Mouse (Mus musculus) stomach, embryonic 14.5 days (tissue): Measurements from ENCODE around the gene Thbs1. TPM values are rescaled to one million over a fixed set of nuclear protein-coding genes. Genes with fewer than 3 reads are reported as not detected.

Experiments
- ATAC-seq: fragments of 200-750 bp; cut with Nextera tagmentation; 2 replicates; pipeline ENCODE4 v1.8.0; 2017; ENCODE audit warnings: low read depth, moderate TSS enrichment; ENCODE audit not compliant: insufficient number of reproducible peaks, insufficient read depth, low FRiP score
- H3K27ac ChIP-seq: fragments of 300-500 bp; sonication (generic); 2 replicates; pipeline ENCODE4 v1.5.1; 2014; ENCODE audit warnings: mild to moderate bottlenecking, low read length, moderate library complexity, mixed read lengths
- H3K27me3 ChIP-seq: fragments of 300-500 bp; sonication (generic); 2 replicates; pipeline ENCODE4 v1.6.1; 2014; ENCODE audit warnings: low read length, control low read depth, mixed read lengths; ENCODE audit not compliant: control insufficient read depth, insufficient read depth
- H3K36me3 ChIP-seq: fragments of 300-500 bp; sonication (generic); 2 replicates; pipeline ENCODE4 v1.6.1; 2014; ENCODE audit warnings: mild to moderate bottlenecking, control low read depth, low read length, moderate library complexity, mixed read lengths; ENCODE audit not compliant: control insufficient read depth, insufficient read depth
- H3K4me1 ChIP-seq: fragments of 300-500 bp; sonication (generic); 2 replicates; pipeline ENCODE4 v1.6.1; 2014; ENCODE audit warnings: low read length, control low read depth, mixed read lengths; ENCODE audit not compliant: control insufficient read depth, insufficient read depth
- H3K4me2 ChIP-seq: fragments of 300-500 bp; sonication (generic); replicated peaks from 2 replicates; pipeline ENCODE4 v1.6.1; 2014; ENCODE audit warnings: low read depth, low read length, control low read depth
- H3K4me3 ChIP-seq: fragments of 300-500 bp; sonication (generic); 2 replicates; pipeline ENCODE4 v1.5.1; 2014; ENCODE audit warnings: low read depth, low read length, control low read depth
- H3K9ac ChIP-seq: fragments of 300-500 bp; sonication (generic); replicated peaks from 2 replicates; pipeline ENCODE4 v1.6.1; 2014; ENCODE audit warnings: low read depth, mild to moderate bottlenecking, control low read depth, low read length, moderate library complexity, mixed read lengths
- H3K9me3 ChIP-seq: fragments of 300-500 bp; sonication (generic); 2 replicates; pipeline ENCODE4 v1.6.1; 2016; ENCODE audit warnings: low read depth, low read length, control low read depth; ENCODE audit not compliant: control insufficient read depth
- WGBS: fragments of 180-500 bp; shearing (Covaris S2); extraction: QIAGEN DNeasy Blood & Tissue Kit; methylation state at CpG from one replicate; pipeline ENCODE4 v1.1.7; 2014; 5-methylcytosine and 5-hydroxymethylcytosine counted together
- polyA plus RNA-seq: library from polyadenylated mRNA; unstranded; fragments of >200 nt; fragmentation: Nextera tagmentation; extraction: Ambion mirVana; gene quantifications from 2 replicates; pipeline ENCODE4 v1.2.1, GENCODE M21; 2014

Thbs1 gene
- polyA plus RNA-seq, 1 experiment from 2014 or later = 63.4 TPM

GRCm38 (mm10) chr2:118110225-118110915 is 1.3 kb upstream of the Thbs1 start:
- Histone ChIP-seq H3K9ac (peak overlapping the region; percentile 22; the same call in 1 of the 2 replicates), H3K4me3 (peak overlapping the region; percentile 66; the same call in 1 of the 2 replicates), H3K36me3 (peaks cover 9% of the 10 kb centered on the region; the same call in 1 of the 2 replicates), H3K27ac (peak overlapping the region; percentile 52; the same call in 1 of the 2 replicates), H3K4me1 (0 out of 2 replicates have a peak, but pooled peaks cover 2% of the 10 kb centered on the region), H3K9me3 (no peaks in the 10 kb centered on the region), H3K27me3 (no peaks in the 10 kb centered on the region), H3K4me2 (peak overlapping the region; percentile 87)
- ATAC-seq = peak; percentile 14; the same call in 1 of the 2 replicates
- 24% methylated on average over 17 of the region's 17 CpGs for WGBS

- Histone ChIP-seq H3K9ac (peak overlapping the region; percentile 49), H3K27ac (peak overlapping the region; percentile 82), H3K9me3 (no peaks in the 10 kb centered on the region), H3K4me1 (0 out of 2 replicates have a peak, but pooled peaks cover 2% of the 10 kb centered on the region), H3K4me3 (peak overlapping the region; percentile 66), H3K4me2 (peak overlapping the region; percentile 87), H3K36me3 (peaks cover 17% of the 10 kb centered on the region; the same call in 1 of the 2 replicates), H3K27me3 (no peaks in the 10 kb centered on the region)
- ATAC-seq = peak; percentile 57; the same call in 1 of the 2 replicates
- under 1% methylated on average over 16 of the region's 16 CpGs for WGBS
These were observed 574 bp upstream of the Thbs1 start for GRCm38 (mm10) chr2:118111116-118111487.

GRCm38 (mm10) chr2:118112438-118112837 is 762 bp downstream of the Thbs1 start:
- H3K27ac ChIP-seq = no peak overlapping the region; the same call in 1 of the 2 replicates
- H3K4me1 ChIP-seq = 0 out of 2 replicates have a peak, but pooled peaks cover 2% of the 10 kb centered on the region
- H3K9me3 ChIP-seq = no peaks in the 10 kb centered on the region
- peak overlapping the region; percentile 61 for H3K9ac ChIP-seq
- no peak for ATAC-seq
- peak overlapping the region; percentile 66 for H3K4me3 ChIP-seq
- peaks cover 24% of the 10 kb centered on the region for H3K36me3 ChIP-seq
- peak overlapping the region; percentile 87 for H3K4me2 ChIP-seq
- WGBS = 10% methylated on average over 5 of the region's 5 CpGs
- H3K27me3 ChIP-seq = no peaks in the 10 kb centered on the region

GRCm38 (mm10) chr2:118112846-118113479 is 1.3 kb downstream of the Thbs1 start:
- H3K4me3 ChIP-seq = peak overlapping the region; percentile 66
- H3K27me3 ChIP-seq = no peaks in the 10 kb centered on the region
- WGBS = 46% methylated on average over 21 of the region's 21 CpGs
- peaks cover 29% of the 10 kb centered on the region for H3K36me3 ChIP-seq
- peak overlapping the region; percentile 87 for H3K4me2 ChIP-seq
- peak overlapping the region; percentile 61 for H3K9ac ChIP-seq
- H3K27ac ChIP-seq = no peak overlapping the region
- ATAC-seq = no peak
- H3K4me1 ChIP-seq = 0 out of 2 replicates have a peak, but pooled peaks cover 2% of the 10 kb centered on the region
- H3K9me3 ChIP-seq = no peaks in the 10 kb centered on the region

GRCm38 (mm10) chr2:118113808-118114524 is 2.3 kb downstream of the Thbs1 start:
- Histone ChIP-seq H3K4me1 (0 out of 2 replicates have a peak, but pooled peaks cover 2% of the 10 kb centered on the region), H3K36me3 (peaks cover 39% of the 10 kb centered on the region), H3K9me3 (no peaks in the 10 kb centered on the region), H3K27me3 (no peaks in the 10 kb centered on the region), H3K27ac (no peak overlapping the region), H3K4me3 (peak overlapping the region; percentile 66), H3K9ac (peak overlapping the region; percentile 61; the same call in 1 of the 2 replicates), H3K4me2 (peak overlapping the region; percentile 87)
- 36% methylated on average over 8 of the region's 8 CpGs for WGBS
- no peak for ATAC-seq

- WGBS = 79% methylated on average over 10 of the region's 10 CpGs
- Histone ChIP-seq H3K27me3 (no peaks in the 10 kb centered on the region), H3K27ac (no peak overlapping the region), H3K9ac (no peak overlapping the region), H3K36me3 (peaks cover 46% of the 10 kb centered on the region), H3K4me3 (peak overlapping the region; percentile 66), H3K4me1 (0 out of 2 replicates have a peak, but pooled peaks cover 2% of the 10 kb centered on the region), H3K4me2 (peak overlapping the region; percentile 87), H3K9me3 (no peaks in the 10 kb centered on the region)
- no peak for ATAC-seq
These were observed 3.0 kb downstream of the Thbs1 start for GRCm38 (mm10) chr2:118114671-118115070.

- Histone ChIP-seq H3K27ac (no peak overlapping the region), H3K27me3 (no peaks in the 10 kb centered on the region), H3K36me3 (peaks cover 55% of the 10 kb centered on the region), H3K4me1 (0 out of 2 replicates have a peak, but pooled peaks cover 2% of the 10 kb centered on the region), H3K9ac (no peak overlapping the region), H3K9me3 (no peaks in the 10 kb centered on the region), H3K4me3 (no peak overlapping the region), H3K4me2 (peak overlapping the region; percentile 87; the same call in 1 of the 2 replicates)
- 83% methylated on average over 7 of the region's 7 CpGs for WGBS
- ATAC-seq = no peak
These were observed 4.0 kb downstream of the Thbs1 start for GRCm38 (mm10) chr2:118115647-118116046.

- Histone ChIP-seq H3K36me3 (peaks cover 59% of the 10 kb centered on the region), H3K27ac (no peak overlapping the region), H3K4me3 (no peak overlapping the region), H3K9me3 (no peaks in the 10 kb centered on the region), H3K4me1 (0 out of 2 replicates have a peak, but pooled peaks cover 2% of the 10 kb centered on the region), H3K27me3 (no peaks in the 10 kb centered on the region), H3K9ac (no peak overlapping the region), H3K4me2 (no peak overlapping the region)
- no peak for ATAC-seq
- WGBS = 67% methylated on average over 2 of the region's 2 CpGs
These were observed 4.5 kb downstream of the Thbs1 start for GRCm38 (mm10) chr2:118116180-118116579.
